Mouse (Mus musculus) adrenal gland, adult 8-10 months (tissue): ENCODE measurements around the gene Isg20. TPM values are rescaled to one million over a fixed set of nuclear protein-coding genes. Genes with fewer than 3 reads are reported as not detected.

Source experiments
- DNase-seq: peaks from one replicate; pipeline ENCODE4 v3.0.0; 2022
- microRNA-seq, 2 experiments: library from miRNA; unstranded; fragments of <30 nt; microRNA quantifications; one replicate each; pipeline ENCODE4 v1.2.0; 2022
- total RNA-seq, 4 experiments: library from RNA; stranded (reverse); gene quantifications; 2 replicates each; pipeline ENCODE4 v1.2.4; 2022

The Isg20 gene
- total RNA-seq, 4 experiments from 2014 or later = 5.0 to 10.9 (median 7.5) TPM

- no peak for DNase-seq
Measured at GRCm38 (mm10) chr7:78958499-78959073, 45.4 kb downstream of the Isg20 start.

- DNase-seq = no peak
Measured at GRCm38 (mm10) chr7:78963891-78964290, 50.7 kb downstream of the Isg20 start.

Small RNA genes lying within 50 kb of the gene (microRNA-seq; reads per million reads assigned to microRNA genes)
- 62.8 to 134 reads per million in 2 experiments for gene Mir7-2

Other genes starting within 250 kb of the Isg20 start
- gene Ntrk3, start 175.4 kb upstream of the Isg20 start, total RNA-seq = 10 to 100 TPM; 19.0 to 28.6 (median 26.5) TPM
- 100 to 1,000 TPM in 3 of 4 experiments, 10 to 100 TPM in 1; 97.6 to 162 (median 127) TPM for gene Mrps11, start 130.3 kb upstream of the Isg20 start, total RNA-seq
- 10 to 100 TPM; 38.2 to 48.8 (median 42.7) TPM for gene Mrpl46, start 129.9 kb upstream of the Isg20 start, total RNA-seq
- gene Det1, start 66.2 kb upstream of the Isg20 start, total RNA-seq = 10 to 100 TPM; 13.8 to 20.3 (median 14.8) TPM
- gene Aen, start 17.6 kb upstream of the Isg20 start, total RNA-seq = 10 to 100 TPM; 45.0 to 51.0 (median 50.0) TPM
- 100 to 1,000 TPM in 1 of 4 experiments, 10 to 100 TPM in 1, 1 to 10 TPM in 2; 2.1 to 110 (median 45.0) TPM for gene Acan, start 140.1 kb downstream of the Isg20 start, total RNA-seq
- 1 to 10 TPM in 1 of 4 experiments, under 1 TPM in 3; 0.55 to 2.0 (median 0.67) TPM for gene Hapln3, start 217.6 kb downstream of the Isg20 start, total RNA-seq
- gene Mfge8, start 235.6 kb downstream of the Isg20 start, total RNA-seq = 100 to 1,000 TPM; 263 to 328 (median 290) TPM